Mouse (Mus musculus) cerebellum, adult 8-10 months (tissue): ENCODE data around the gene Tesmin.
A peak's percentile ranks its signal among the peaks of the same experiment; 100 is the strongest.

Experiments used
- DNase-seq: peaks from one replicate; pipeline ENCODE4 v3.0.0; 2022

Tesmin gene

DNA sequence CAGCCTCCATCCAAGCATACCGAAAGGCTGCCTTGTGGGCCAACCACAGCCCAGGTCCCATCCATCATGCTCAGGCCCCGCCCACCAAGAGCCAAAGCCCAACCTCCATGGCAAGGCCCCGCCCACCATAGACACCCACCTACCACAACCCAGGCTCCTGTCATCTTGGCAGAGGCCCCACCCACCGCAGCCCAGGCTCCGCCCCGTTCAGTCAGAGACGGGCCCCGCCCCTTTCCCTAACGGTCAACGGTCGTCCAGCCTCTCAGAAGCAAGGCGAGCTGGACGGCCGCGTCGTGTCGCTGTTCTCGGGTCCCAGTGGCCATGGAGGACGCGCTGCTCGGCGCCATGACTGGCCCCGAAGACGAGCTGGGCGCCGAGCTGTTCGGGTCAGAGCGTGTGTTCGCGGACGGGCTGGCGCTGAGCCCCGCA is at the start of gene Tesmin:
Gene Tesmin, plus strand, starts transcription at position 229 of the 429 bp plus-strand sequence.
- peak; percentile 25 for DNase-seq

GRCm38 (mm10) chr19:3339187-3339586 is 49.5 kb upstream of the Tesmin start:
- no peak for DNase-seq

DNA sequence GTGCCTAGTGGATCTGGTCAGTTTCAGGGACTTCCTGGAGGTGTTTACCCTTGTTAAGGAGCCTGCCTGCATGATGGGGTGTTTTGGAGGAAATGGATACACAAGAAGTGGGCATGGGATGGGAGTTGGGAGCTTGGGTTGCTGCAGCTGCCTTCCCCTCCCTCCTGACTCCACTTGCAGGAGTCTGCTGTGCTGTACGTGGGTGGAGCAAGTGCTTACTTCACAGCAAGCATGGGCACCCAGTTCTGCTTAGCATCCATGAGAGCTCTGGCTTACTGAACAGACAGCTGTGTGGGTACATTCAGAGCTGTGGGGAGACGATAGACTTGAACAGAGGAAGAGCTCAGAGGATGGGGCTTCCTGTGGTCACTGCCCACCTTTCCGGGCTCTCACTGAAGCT is 47.6 kb upstream of the Tesmin start:
- no peak for DNase-seq

DNA sequence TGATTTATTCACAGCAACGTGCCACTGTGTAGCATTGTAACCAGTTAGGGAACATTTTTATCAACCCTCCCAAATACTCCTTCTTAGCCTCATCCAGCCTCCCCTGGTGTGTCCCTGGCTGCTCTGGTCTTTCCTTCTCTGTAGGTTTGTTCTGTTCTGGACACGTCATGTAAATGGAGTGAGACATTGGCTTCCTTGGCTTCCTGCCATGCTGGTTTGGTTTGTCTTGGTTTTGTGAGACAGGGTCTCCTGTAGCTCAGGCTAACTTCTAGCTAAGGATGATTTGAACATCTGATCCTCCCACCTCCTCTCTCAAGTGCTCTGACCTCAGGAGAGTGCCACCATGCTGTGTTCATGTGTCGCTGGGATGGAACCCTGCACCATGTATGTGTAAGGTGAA is 44.7 kb upstream of the Tesmin start:
- no peak for DNase-seq

GRCm38 (mm10) chr19:3344636-3345544 is 43.8 kb upstream of the Tesmin start:
- DNase-seq, result no peak

DNA sequence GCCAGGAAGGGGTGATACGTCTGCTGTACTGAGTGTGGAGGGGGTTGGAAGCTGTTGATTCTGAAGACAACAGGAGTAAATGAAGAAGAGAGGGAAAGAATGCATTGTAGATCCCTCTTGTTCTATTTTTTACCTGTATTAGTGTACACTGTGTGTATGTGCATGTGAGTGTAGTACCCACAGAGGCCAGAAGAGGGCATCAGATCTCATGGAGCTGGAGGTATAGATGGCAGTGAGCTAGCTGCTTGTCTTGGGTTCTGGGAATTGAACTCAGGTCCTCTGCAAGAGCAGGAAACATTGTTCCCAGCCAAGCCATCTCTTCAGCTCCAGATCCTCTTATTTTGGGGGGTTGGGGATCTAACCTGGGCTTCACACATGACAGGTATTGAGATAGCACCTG is 40.9 kb upstream of the Tesmin start:
- DNase-seq, result no peak

DNA sequence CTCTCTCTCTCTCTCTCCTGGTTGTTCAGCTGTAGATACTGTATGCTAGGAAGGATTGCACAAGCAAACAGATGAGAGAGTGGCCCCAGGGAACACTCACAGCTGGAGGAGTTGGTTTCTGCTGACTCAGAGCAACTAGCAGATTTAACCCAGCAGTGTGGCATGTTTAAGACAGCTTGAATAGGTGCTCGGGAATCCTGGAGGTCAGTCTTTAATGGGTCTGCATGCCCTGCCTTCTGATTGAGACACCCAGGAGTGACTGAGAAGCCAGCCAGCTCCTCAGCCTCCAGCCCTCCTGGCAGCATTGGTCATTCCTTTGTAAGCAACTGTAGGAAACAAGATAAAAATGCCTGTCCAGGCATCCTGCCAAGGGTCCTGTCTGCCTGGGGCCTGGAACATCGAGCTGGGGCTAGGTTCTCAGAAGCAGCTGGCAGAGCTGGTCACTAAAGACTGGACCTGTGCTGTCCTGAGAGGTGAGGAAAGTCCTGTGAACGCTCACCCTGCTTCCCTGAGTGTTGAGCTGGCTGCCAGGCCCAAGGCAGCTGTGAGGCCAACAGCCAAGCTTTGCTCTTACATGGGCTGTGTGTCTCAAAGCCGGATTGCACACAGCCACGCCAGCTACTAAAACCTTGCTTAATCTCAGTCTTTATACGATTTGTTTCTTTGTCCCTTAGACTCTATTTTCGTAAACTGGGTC is 35.1 kb upstream of the Tesmin start:
- DNase-seq, result no peak

DNA sequence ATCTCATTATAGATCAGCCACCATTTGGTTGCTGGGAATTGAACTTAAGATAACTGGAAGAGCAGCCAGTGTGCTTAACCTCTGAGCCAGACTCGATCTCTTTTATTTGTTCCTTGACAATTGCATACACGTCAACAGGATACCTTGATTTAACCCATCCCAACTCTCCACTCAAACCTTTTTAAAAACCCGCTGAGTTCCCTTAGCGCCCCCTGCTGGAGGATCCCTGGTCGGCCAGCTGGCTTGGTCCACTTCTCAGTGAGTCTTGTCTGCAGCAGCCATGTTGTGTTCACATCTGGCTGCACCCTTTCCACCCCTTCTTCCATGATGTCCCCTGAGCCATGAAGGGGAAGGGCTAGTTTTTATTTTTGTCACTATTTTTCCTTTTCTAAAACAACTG is 33.6 kb upstream of the Tesmin start:
- DNase-seq, result no peak

GRCm38 (mm10) chr19:3356516-3356915 is 32.1 kb upstream of the Tesmin start:
- DNase-seq, result no peak

DNA sequence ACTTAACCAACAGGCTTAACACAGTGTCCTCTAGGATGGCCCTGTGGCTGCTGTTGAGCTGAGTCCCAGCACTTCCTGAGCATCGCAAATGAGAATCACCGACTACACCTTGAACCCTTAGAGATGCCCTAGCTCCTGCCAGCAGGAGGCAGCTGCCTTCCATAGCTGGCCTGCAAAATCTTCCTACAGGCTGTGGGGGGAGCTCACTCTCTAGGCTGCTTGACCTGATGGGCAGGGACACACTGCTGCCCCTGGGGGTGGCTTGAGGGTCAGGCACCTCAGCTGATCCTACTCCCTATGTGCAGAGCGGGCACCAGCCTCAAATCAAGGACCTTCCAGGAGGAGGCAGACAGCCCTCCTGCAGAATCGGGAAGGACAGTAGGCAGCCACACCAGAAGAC is 31.0 kb upstream of the Tesmin start:
- no peak for DNase-seq

GRCm38 (mm10) chr19:3359841-3360588 is 28.6 kb upstream of the Tesmin start:
- no peak for DNase-seq

DNA sequence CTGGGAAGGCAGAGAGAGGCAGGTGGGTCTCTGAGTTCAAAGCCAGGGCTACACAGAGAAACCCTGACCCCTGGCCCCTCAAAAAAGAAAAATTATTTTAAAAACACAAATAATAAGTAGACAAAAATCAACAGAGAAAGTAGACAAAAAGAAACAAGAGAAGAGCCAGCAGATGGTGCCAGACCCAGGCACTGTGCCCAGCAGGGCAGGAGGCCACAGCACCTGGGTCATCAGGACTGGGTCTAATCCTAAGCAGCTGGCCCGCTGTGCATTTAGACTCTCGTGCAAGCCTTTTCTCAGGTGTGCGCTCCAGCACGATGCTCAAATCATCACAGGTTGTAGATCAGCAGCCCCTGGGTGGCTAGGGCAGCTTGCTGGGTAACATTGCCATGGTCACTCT is 25.1 kb upstream of the Tesmin start:
- no peak for DNase-seq

DNA sequence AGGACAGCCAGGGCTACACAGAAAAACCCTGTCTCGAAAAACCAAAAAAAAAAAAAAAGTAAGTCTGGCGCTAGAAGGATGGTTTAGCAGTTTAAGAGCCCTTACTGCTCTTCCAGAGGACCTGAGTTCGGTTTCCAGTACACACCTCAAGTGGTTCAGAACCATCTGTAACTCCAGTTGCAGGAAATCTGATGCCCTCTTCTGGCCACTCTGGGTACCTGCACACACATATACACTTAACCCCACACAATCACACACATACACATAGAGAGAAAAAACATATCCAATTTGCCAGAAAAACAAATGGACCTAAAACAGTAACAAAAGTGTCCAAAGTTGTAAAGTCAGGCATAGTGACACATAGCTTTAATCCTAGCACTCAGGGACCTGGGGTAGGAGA is 23.6 kb upstream of the Tesmin start:
- DNase-seq, result no peak

GRCm38 (mm10) chr19:3368276-3368675 is 20.4 kb upstream of the Tesmin start:
- DNase-seq, result no peak

DNA sequence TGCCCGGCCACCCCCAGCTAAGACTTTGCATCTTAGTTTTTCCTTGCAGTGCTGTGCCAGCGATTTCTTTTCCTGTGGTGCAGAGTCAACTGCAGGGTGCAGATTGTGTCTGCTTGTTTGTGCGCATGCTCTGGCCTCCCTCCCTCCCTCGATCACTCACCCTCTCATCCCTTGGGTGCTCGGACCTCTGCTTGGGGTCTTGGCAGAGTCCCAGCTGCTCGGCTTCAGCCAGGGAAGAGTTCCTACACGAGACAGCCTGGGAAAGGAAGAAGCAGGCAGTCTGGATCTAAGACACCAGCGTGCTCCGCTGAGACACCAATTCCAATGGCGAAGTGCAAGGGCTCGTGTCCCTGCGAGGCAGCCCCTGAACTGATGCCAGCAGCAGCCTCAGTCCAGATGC is 15.3 kb upstream of the Tesmin start:
- no peak for DNase-seq

- DNase-seq, result no peak
These were observed 14.6 kb upstream of the Tesmin start for GRCm38 (mm10) chr19:3374028-3374427.

DNA sequence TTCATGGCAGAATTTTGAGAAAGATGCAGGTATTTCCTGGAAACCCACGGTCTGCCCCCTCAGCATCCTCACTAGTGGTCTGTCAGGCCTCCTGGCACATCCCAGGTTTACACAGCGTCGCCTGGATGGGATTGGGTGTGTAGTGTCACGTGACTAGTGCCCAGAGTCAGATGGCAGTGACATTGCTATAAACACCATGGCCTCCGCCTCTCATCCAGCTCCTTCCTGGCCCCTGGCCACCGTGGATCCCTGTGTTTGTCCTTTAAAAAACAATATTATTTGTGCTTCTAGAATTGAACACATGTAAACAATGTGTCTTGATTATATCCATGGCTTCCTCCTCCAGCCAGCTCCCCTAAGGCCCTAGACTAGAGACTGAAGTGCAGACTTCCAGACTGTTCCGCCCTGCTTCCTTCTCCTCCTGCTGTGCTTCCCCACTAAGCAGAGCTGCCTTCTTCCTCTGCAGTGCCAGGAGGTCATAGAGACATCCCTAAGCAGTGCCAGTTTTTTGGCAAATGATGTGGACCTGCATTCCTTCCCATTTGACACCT is 12.6 kb upstream of the Tesmin start:
- no peak for DNase-seq

DNA sequence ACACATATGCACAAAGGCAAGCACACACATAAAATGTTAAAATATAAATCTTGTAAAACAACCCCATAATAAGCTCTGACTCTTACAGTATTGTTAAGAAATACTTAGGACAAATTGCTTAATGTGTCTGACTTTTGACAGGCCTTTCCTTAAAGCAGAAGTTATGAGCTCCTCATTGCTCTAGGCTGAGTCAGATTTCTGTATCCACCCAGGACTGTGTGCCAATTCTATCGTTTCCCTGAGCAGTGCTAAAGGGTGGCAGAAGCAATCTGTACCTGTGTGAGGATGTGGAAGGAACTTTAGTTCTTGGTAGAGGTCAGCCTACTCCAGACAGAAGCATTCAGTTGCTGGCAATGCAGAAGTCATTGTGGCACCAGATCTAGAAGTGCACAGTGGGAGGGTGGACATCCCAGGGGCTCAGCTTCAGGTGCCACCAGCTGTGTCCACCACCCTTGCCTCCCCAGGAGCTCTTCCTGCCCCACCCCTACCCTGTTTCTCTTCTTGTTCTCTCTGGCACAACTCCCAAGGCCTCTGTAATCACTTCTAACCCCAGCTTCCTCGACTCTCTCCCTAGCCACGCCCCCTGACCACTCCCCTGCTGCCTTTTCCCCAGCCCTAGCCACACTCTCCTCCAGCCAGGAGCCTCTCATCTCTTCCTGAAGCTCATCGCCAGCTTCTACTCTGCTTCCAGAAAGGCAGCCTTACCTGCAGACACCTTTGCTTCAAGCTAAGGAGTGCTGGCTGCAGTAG is 11.5 kb upstream of the Tesmin start:
- no peak for DNase-seq

- DNase-seq, result no peak
These were observed 10.0 kb upstream of the Tesmin start for GRCm38 (mm10) chr19:3378614-3379013.

DNA sequence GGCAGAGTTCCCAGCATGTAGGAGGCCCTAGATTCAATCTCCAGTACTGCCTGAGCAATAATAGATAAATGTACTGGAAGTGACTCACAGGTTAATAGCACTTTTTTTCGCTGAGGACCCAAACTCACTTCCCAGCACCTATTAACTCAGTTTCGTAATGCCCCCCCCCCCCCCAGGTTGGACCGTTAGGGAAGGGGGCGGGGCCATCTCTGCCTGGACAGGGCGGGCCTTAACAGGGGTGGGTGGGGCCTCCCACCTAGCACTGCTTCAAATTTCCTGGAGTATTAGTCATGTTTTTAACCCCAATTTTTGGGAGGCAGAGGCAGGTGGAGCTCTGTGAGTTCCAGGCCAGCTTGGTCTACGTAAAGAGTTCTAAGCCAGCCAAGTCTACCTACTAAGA is 596 bp upstream of the Tesmin start:
- no peak for DNase-seq

GRCm38 (mm10) chr19:3389089-3389488 is 432 bp downstream of the Tesmin start:
- DNase-seq, result peak; percentile 34

GRCm38 (mm10) chr19:3392384-3392783 is 3.7 kb downstream of the Tesmin start:
- DNase-seq, result no peak
